Mouse (Mus musculus) gastrocnemius, postnatal 36 days (tissue): ENCODE measurements around the gene Adamtsl1. TPM values are rescaled to one million over a fixed set of nuclear protein-coding genes. Genes with fewer than 3 reads are reported as not detected.
A peak's percentile ranks its signal among the peaks of the same experiment; 100 is the strongest.

Experiments used
- DNase-seq, 2 experiments: peaks; one replicate each; pipeline ENCODE4 v3.0.0; 2022
- intact Hi-C: fragments of 180-260 bp; cut with DNase I; formaldehyde crosslinking; loops from one replicate; pipeline ENCODE4 v1.15.1; 2025
- total RNA-seq, 2 experiments: library from RNA; stranded (reverse); gene quantifications; 2 replicates each; pipeline ENCODE4 v1.2.3; 2021

Gene Adamtsl1
- total RNA-seq, 2 experiments from 2014 or later = 3.8 to 4.2 TPM

GRCm38 (mm10) chr4:86020372-86021090 lies 506.6 kb downstream of the Adamtsl1 start:
- intact Hi-C loops = no loop called here
- no peak for DNase-seq

- no peak for DNase-seq
- intact Hi-C loops = loop anchor here (2.0 kb wide), 1 partner anchor 194 kb away; no protein-coding TSS in a partner anchor
Observed at GRCm38 (mm10) chr4:86024573-86025160, 510.7 kb downstream of the Adamtsl1 start.

DNA sequence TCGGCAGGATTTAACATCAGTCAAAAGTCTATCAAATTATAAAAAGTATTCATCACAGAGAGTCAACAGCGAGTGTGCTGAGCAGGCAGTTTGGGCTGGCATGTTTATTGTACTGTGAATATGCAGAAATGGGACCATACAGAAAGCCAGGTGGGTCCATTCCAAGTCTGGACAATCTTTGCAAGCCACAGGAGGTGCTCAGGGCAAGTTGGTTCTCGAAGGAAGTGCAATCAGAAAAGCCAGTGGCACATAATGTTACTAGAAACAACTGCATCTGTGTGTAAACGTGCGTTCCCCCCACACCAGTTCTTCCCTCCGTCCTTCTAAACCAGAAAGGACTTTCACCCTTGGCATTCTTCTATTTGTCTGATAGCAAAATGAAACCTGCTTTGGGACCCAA lies 515.5 kb downstream of the Adamtsl1 start:
- no peak for DNase-seq
- intact Hi-C loops = no loop called here

GRCm38 (mm10) chr4:86030208-86030607 lies 516.2 kb downstream of the Adamtsl1 start:
- no peak for DNase-seq

DNA sequence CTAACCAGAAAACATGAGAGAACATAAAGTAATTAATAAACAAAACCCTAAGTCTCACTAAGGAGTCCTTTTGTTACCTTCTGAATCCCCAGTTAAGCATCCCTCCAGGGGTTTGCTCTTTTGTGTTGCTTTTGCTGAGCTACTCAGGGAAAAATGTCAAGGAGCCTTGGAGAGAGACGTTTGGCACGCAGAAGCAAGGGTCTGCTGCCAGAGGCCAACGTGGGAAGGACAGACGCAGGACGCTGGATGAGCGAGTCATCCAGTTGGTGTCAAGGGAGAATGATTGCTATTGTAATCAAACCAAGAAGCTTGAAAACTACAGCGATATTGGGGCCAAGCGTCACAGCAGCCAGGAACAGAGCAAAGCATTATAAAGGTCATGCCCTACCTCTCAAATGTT lies 517.1 kb downstream of the Adamtsl1 start:
- intact Hi-C loops = no loop called here
- peak; percentile 43 to 60 for DNase-seq

More at GRCm38 (mm10) chr4:86030208-86030607, 516.2 kb downstream of the Adamtsl1 start:
- intact Hi-C loops = no loop called here

DNA sequence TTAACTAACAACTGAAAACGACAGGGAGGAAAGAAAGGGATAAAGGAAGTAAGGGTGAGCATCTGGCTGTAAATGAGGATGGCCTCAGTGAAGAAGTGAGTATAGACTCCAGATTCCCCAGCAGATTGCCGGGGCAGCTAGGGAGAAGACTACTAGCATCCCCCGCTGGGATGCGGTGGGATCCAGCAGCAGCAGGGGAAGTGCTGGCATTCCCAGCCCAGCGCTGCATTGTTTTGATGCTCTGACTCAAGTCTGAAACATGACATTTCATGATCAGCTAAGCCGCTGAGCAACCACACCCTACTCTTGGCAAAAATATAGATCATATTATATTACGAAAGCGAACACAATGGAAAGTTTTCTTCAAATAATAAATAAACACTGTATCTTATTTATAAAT lies 526.9 kb downstream of the Adamtsl1 start:
- peak in 1 of 2 experiments; percentile 15 for DNase-seq
- intact Hi-C loops = no loop called here

GRCm38 (mm10) chr4:86045448-86045847 lies 531.5 kb downstream of the Adamtsl1 start:
- DNase-seq = no peak

GRCm38 (mm10) chr4:86045876-86046275 lies 531.9 kb downstream of the Adamtsl1 start:
- no peak for DNase-seq
- intact Hi-C loops = no loop called here

More at GRCm38 (mm10) chr4:86045448-86045847, 531.5 kb downstream of the Adamtsl1 start:
- intact Hi-C loops = no loop called here

DNA sequence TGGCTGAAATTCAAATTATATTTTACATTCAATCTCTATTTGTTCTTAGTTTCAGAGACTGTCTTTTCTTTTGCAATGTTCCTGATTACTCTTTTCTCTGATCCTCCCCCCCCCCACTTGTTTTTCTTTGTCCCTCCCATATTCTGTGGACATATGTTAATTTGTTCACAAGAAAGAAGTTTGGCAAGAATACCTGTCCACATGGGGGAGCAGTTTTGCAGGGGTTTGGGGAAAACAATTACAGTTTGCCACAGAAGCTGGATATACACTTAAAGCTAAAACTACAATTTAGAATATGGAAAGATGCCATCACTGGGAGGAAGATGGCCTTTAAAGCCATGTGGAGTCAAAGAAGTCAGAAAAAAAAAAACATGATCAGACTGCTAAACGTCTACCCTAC lies 532.9 kb downstream of the Adamtsl1 start:
- intact Hi-C loops = no loop called here

DNA sequence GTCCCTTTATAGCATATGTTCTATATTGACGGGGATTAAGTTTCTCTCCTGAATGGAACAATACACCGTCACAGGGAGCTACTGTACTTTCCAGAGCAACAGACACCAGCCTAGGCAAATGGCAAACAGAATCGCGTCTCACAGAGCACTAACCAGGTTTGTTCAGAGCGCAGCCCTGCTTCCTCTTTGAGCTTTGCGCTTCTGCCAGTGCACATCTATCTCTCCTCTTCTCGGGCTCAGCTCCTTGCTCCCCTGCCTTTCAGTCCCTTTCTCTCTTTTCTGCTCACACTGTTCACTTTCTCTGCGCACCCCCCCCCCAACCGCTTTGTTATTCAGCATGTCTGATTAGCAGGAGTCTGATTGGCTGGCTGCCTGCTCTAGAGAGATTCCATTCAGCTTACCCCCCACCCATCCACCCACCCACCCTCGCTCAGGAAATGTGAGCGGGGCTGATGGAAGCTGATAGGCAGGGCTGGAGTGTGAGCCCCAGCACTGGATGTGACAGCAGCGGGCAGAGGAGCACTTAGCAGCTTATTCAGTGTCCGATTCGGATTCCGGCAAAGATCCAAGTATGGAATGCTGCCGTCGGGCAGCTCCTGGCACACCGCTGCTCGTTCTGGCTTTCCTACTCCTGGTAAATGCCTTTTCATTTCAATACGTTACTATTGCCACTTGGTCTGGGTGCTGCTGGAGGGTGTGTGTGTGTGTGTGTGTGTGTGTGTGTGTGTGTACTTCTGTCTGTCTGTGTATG lies 539.7 kb downstream of the Adamtsl1 start:
- peak; percentile 34 to 40 for DNase-seq
- intact Hi-C loops = no loop called here

More for the DNA sequence above, 532.9 kb downstream of the Adamtsl1 start:
- no peak for DNase-seq

GRCm38 (mm10) chr4:86060614-86061013 lies 546.6 kb downstream of the Adamtsl1 start:
- DNase-seq = no peak
- intact Hi-C loops = no loop called here

DNA sequence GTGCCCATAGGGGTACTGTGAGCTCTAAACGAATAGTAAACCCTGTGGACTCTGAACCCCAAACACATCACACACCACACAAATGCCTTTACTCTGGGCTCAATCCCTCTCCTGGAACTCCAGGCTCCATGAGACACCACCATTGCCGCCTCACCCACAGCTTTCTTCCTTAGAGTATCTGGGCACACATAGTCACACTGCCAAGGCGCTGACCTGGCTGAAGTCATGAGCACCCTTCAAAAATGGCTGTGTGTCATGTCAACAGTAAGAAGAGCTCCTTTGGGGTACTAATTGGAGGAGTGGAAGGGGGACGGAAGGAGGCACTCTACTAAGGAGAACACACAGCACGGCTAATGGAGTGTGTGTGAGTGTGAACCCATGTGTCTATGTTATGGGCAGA lies 554.4 kb downstream of the Adamtsl1 start:
- DNase-seq = no peak
- intact Hi-C loops = no loop called here

GRCm38 (mm10) chr4:86068875-86069718 lies 555.1 kb downstream of the Adamtsl1 start:
- DNase-seq = no peak
- intact Hi-C loops = no loop called here

DNA sequence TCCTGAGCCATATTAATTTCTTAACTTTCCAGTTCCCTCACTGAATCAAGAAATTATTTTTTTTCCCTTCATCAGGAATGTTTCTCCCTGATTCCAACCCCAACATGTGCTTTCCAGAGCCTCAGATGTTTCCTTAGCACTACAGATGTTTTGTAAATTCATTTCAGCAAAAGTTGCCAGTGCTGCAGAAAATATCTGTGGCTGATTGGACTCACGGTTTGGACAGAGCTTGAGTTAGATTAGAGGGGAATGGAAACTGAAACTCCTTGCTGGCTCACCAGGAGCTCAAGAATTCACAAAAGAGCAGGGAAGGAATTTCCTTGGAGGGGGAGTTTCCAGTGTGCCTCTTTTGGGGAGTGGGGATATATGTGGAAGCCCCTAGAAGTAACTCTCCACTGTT lies 560.9 kb downstream of the Adamtsl1 start:
- intact Hi-C loops = no loop called here
- DNase-seq = no peak

GRCm38 (mm10) chr4:86077355-86077754 lies 563.4 kb downstream of the Adamtsl1 start:
- intact Hi-C loops = no loop called here

GRCm38 (mm10) chr4:86077854-86078253 lies 563.9 kb downstream of the Adamtsl1 start:
- no peak for DNase-seq
- intact Hi-C loops = no loop called here

More at GRCm38 (mm10) chr4:86077355-86077754, 563.4 kb downstream of the Adamtsl1 start:
- DNase-seq = no peak

DNA sequence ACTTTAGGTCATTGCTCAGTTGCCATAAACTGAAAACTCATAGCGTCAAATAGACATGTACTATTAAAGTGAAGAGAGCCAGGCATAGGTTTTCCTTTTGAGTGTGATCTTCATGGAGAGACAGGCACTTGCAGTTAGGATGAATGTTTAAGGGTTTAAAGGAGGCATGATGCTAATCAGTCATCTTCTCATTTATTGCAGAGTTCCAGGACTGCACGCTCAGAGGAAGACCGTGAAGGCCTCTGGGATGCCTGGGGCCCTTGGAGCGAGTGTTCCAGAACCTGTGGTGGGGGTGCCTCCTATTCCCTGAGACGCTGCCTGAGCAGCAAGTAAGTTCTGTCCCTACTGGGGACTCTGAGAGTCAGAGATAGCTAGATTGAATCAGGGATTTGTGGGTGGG lies 573.5 kb downstream of the Adamtsl1 start:
- DNase-seq = no peak
- intact Hi-C loops = no loop called here

DNA sequence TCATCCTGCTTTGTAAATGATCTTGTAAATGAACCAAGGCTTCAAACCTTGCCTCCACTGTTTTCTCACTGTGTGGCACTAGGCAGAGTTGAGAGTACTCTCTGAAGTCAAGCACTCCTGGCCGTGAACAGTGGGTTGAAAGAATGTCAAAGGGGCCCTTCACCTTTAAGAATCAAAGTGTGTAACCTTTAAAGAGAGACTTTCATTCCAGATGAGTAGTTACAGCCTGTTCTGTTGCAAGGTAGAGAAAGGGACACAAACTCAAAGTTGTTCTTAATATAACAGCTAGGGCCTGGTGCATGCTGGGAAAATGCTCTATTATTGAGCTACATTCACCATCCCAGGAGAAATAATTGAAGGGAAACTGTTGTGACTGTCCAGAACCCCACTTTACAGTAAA lies 589.2 kb downstream of the Adamtsl1 start:
- no peak for DNase-seq
- intact Hi-C loops = no loop called here

GRCm38 (mm10) chr4:86108325-86108724 lies 594.4 kb downstream of the Adamtsl1 start:
- DNase-seq = no peak
- intact Hi-C loops = no loop called here

- intact Hi-C loops = no loop called here
- no peak for DNase-seq
Observed at GRCm38 (mm10) chr4:86119067-86119466, 605.1 kb downstream of the Adamtsl1 start.
